Mouse (Mus musculus): ENCODE data around the gene Zfp37. TPM values are rescaled to one million over a fixed set of nuclear protein-coding genes. Genes with fewer than 3 reads are reported as not detected.
"Not testable (repeated sequence)": the region's sequence is repeated elsewhere in the genome, so short reads cannot be mapped to it uniquely, and the experiment has no call there.

Zfp37 gene
- total and polyA plus RNA-seq, 3 experiments = not detected

DNA sequence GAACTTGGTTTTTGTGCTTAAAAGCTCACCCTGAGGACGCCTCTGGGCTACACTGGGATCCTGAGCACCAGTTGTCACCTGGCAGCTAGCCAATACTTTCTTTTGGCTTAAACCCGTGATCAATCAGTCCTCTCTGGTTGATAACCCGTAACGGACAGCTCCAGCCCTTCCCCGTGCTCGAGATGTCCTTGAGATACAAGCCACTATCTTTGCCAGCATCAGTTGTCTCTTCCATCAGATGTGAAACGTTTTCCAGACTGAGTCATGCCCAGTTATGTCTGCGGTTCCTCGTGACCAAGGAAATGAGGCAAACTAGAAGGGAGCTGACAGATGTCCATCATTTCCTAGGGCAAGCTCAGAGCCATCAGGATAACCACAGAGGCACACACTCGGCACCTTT, 36.3 kb upstream of the Zfp37 start:
- TF ChIP-seq CHD1 (IDR thresholded peaks at IDR 0.05; ENCODE audit: low read depth, low read length) (no peak), ZNF384 (IDR thresholded peaks at IDR 0.05; ENCODE audit: low read depth, low read length) (no peak), TAL1 (IDR thresholded peaks at IDR 0.05; ENCODE audit: low read length) (no peak), JUND (IDR thresholded peaks at IDR 0.05; ENCODE audit: low read depth, low read length) (no peak), MXI1 (IDR thresholded peaks at IDR 0.05; ENCODE audit: low read depth, low read length) (no peak), NRF1 (IDR thresholded peaks at IDR 0.05; ENCODE audit: insufficient read depth, low read depth, low read length, poor library complexity, severe bottlenecking) (no peak), CHD2 (IDR thresholded peaks at IDR 0.05; ENCODE audit: low read length) (no peak), ETS1 (IDR thresholded peaks at IDR 0.05; ENCODE audit: low read depth, low read length) (no peak), BHLHE40 (IDR thresholded peaks at IDR 0.05; ENCODE audit: borderline replicate concordance, low read depth, low read length) (no peak), E2F4 (IDR thresholded peaks at IDR 0.05; ENCODE audit: borderline replicate concordance, low read depth, low read length) (no peak), GATA1 (IDR thresholded peaks at IDR 0.05; ENCODE audit: low read depth, low read length) (no peak), RAD21 (IDR thresholded peaks at IDR 0.05; ENCODE audit: low read depth, low read length) (no peak)
- Histone ChIP-seq H3K27me3 (ENCODE audit: control insufficient read depth in 1 of 2, insufficient read depth in 2 of 2, low read length in 2 of 2) (no peaks in the 10 kb centered on the region), H3K36me3 (ENCODE audit: control insufficient read depth in 1 of 2, insufficient read depth in 2 of 2, low read length in 2 of 2) (no peaks in the 10 kb centered on the region), H3K9ac (ENCODE audit: control insufficient read depth, low read depth, low read length, poor library complexity, severe bottlenecking) (no peak overlapping the region), H3K79me2 (ENCODE audit: control insufficient read depth, insufficient read depth, low read length, poor library complexity) (no peaks in the 10 kb centered on the region), H3K9me3 (replicated peaks; ENCODE audit: insufficient read depth, low read length) (no peaks in the 10 kb centered on the region), H3K4me1 (ENCODE audit: control insufficient read depth in 1 of 2, insufficient read depth in 2 of 2, low read length in 2 of 2) (no peaks in the 10 kb centered on the region), H3K4me3 (ENCODE audit: control insufficient read depth in 1 of 2, insufficient read depth in 1 of 2, low read depth in 2 of 2, low read length in 2 of 2) (no peak overlapping the region), H3K27ac (ENCODE audit: control insufficient read depth, low read depth, low read length) (no peak overlapping the region)
- DNase-seq (ENCODE audit: low read depth, low spot score) = no peak

DNA sequence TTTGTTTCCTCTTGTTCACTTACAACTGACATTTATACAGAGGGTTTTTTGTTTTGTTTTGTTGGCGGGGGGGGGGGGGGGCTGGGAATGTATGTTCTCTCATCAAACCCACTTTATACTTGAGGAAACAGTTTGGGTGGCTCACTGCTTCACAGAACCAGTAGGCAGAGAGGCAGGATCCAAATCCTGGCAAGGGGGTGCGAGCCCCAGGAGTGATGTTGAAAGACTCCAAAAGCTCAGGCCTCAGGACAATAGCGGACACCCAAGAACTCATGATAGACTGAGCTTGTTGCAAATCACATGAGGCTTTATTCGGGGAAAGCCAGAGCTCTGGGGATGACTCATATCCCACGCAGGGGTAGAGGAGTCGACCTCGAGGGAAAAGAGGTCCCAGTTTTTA, 35.2 kb upstream of the Zfp37 start:
- DNase-seq (ENCODE audit: low read depth, low spot score); H3K4me3 ChIP-seq (ENCODE audit: control insufficient read depth in 1 of 2, insufficient read depth in 1 of 2, low read depth in 2 of 2, low read length in 2 of 2); H3K4me1 ChIP-seq (ENCODE audit: control insufficient read depth in 1 of 2, insufficient read depth in 2 of 2, low read length in 2 of 2); H3K36me3 ChIP-seq (ENCODE audit: control insufficient read depth in 1 of 2, insufficient read depth in 2 of 2, low read length in 2 of 2); H3K27ac ChIP-seq (ENCODE audit: control insufficient read depth, low read depth, low read length); H3K27me3 ChIP-seq (ENCODE audit: control insufficient read depth in 1 of 2, insufficient read depth in 2 of 2, low read length in 2 of 2); H3K79me2 ChIP-seq (ENCODE audit: control insufficient read depth, insufficient read depth, low read length, poor library complexity); H3K9ac ChIP-seq (ENCODE audit: control insufficient read depth, low read depth, low read length, poor library complexity, severe bottlenecking); H3K9me3 ChIP-seq (replicated peaks; ENCODE audit: insufficient read depth, low read length): not testable (repeated sequence)

DNA sequence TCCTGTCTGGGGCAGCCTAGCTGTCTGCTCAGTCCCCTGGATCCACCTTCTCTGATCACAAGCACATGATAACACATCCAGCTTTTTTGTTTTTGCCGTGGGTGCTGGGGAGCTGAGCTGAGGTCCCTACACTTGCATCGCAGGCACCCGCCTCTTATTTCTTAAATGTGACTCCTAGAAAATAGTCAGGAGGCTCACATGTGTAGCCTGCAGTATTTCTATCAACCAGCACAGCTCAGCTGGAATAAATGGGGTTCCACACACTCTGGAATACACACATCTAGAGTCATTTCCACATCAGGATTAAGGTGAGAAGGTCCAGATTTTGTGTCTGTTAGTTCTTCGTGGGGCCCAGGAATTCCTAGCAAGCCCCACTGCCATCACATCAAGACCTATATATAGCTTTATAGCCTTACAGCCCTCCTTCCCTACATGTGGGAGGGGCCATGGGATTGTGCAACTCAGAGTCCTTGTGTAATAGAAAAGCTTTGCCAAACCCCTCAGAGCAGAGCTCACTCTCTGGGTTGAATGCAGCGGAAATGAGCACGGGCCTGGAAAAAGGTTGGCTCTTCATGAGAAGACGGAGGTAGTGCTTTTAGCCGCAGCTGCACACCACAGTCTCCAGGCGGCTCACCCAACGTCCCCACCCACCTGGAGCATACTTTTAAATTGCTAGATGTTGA, 34.4 kb upstream of the Zfp37 start:
- H3K4me1 ChIP-seq (ENCODE audit: control insufficient read depth in 1 of 2, insufficient read depth in 2 of 2, low read length in 2 of 2) = no peaks in the 10 kb centered on the region
- no peaks in the 10 kb centered on the region for H3K79me2 ChIP-seq (ENCODE audit: control insufficient read depth, insufficient read depth, low read length, poor library complexity)
- no peak overlapping the region for H3K27ac ChIP-seq (ENCODE audit: control insufficient read depth, low read depth, low read length)
- no peak for DNase-seq (ENCODE audit: low read depth, low spot score)
- TF ChIP-seq UBTF (IDR thresholded peaks at IDR 0.05; ENCODE audit: borderline replicate concordance, insufficient read depth, low read depth, low read length) = no peak
- TF ChIP-seq CTCF (IDR thresholded peaks at IDR 0.05 in 2 of 3, conservative IDR thresholded peaks at IDR 0.05 in 1 of 3; ENCODE audit: control insufficient read depth in 1 of 3, insufficient read depth in 1 of 3, low read depth in 2 of 3, low read length in 3 of 3, poor library complexity in 1 of 3, severe bottlenecking in 1 of 3) = no peak
- no peak for TF ChIP-seq MYC (IDR thresholded peaks at IDR 0.05; ENCODE audit: low read depth, low read length)
- no peak for TF ChIP-seq GABPA (IDR thresholded peaks at IDR 0.05; ENCODE audit: low read depth, low read length)
- no peak for TF ChIP-seq BHLHE40 (IDR thresholded peaks at IDR 0.05; ENCODE audit: borderline replicate concordance, low read depth, low read length)
- no peaks in the 10 kb centered on the region for H3K27me3 ChIP-seq (ENCODE audit: control insufficient read depth in 1 of 2, insufficient read depth in 2 of 2, low read length in 2 of 2)
- no peak overlapping the region for H3K4me3 ChIP-seq (ENCODE audit: control insufficient read depth in 1 of 2, insufficient read depth in 1 of 2, low read depth in 2 of 2, low read length in 2 of 2)
- no peak overlapping the region for H3K9ac ChIP-seq (ENCODE audit: control insufficient read depth, low read depth, low read length, poor library complexity, severe bottlenecking)
- H3K36me3 ChIP-seq (ENCODE audit: control insufficient read depth in 1 of 2, insufficient read depth in 2 of 2, low read length in 2 of 2) = no peaks in the 10 kb centered on the region
- no peaks in the 10 kb centered on the region for H3K9me3 ChIP-seq (replicated peaks; ENCODE audit: insufficient read depth, low read length)

Data from MEL (cell line).